7 mouse cellular contexts compared by ENCODE assay signal in the genomic region with DNA sequence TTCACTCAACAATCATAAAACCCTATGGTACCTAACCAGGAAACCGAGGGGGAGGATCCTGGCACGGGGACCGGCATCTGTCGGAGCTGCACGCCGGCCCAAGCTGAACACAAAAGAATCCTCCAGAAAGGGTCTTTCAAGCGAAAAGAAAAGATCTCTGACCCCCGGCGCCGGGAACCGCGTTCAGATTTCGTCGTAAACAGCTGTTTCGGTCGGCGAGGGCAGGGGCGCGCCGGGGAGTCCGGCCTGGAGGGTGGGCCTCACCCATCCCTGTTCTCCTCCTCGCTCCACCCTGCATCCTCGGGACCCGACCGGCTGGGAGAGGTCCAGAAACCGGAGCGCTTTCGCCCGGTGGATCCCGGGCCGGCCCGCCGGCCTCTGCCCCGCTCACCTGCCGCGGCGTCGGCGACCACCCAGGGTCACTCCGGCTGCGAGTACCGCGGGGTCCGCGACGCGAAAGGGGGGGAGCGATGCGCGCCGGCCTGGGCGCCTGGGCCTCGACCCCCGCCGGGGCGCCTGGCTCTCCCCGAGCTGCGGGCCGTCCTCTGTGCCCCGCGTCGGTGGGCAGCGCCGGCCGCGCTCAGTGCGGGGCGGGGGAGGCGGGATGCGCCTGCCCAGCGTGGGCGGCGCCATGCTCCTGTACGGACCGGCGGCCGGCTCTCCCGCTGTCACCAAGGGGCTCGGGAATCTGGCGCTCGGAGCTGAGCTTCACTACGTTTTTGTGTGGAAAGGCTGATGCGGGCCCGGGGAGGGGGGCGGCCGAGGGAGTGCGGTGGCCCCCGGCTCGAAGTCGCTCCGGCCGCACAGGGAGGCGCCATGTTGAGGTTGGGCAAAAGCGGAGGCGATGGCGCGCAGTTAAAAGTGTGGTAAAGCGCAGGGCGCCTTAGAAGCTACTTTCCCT. TPM values are rescaled to one million over a fixed set of nuclear protein-coding genes. Genes with fewer than 3 reads are reported as not detected.
DNase-seq lines count a peak whose midpoint lies in the region; ATAC-seq and TF ChIP-seq lines count a peak whose summit lies in the region.

Tcp11l1 (minus strand) TSS at position 585 of the 901 bp plus-strand sequence.

- peak within 1 kb of the TSS; percentile 77 for H3K9ac ChIP-seq in limb, embryonic 11.5 days (ENCODE audit: low read length)
- peak within 1 kb of the TSS; percentile 92 for H3K9ac ChIP-seq in midbrain, embryonic 12.5 days (replicated peaks)

- H3K27me3 ChIP-seq in limb, embryonic 11.5 days (ENCODE audit: control insufficient read depth, insufficient read depth, low read length), result no peaks in the 10 kb centered on the region
- peaks cover 7% of the 10 kb centered on the region for H3K27me3 ChIP-seq in midbrain, embryonic 12.5 days
- H3K27me3 ChIP-seq in small intestine, adult 2 months (ENCODE audit: control insufficient read depth, insufficient read depth, low read length), result no peaks in the 10 kb centered on the region

- TF ChIP-seq POLR2A in small intestine, adult 2 months (IDR thresholded peaks at IDR 0.05; ENCODE audit: low read depth, low read length), result no peak

- peak within 1 kb of the TSS; percentile 57; the same call in 1 of the 2 replicates for H3K27ac ChIP-seq in limb, embryonic 11.5 days (replicated peaks; ENCODE audit: low read depth, low read length)
- H3K27ac ChIP-seq in midbrain, embryonic 12.5 days (replicated peaks), result peak within 1 kb of the TSS; percentile 94
- H3K27ac ChIP-seq in small intestine, adult 2 months (ENCODE audit: insufficient read depth, low read depth, low read length), result 0 out of 2 replicates have a peak within 1 kb of the TSS, but pooled peaks have one; percentile 19

- under 1% methylated on average over 90 of the region's 99 CpGs for WGBS in limb, embryonic 11.5 days
- under 1% methylated on average over 92 of the region's 99 CpGs for WGBS in midbrain, embryonic 12.5 days
- WGBS in small intestine, adult 2 months, result under 1% methylated on average over 92 of the region's 99 CpGs

- H3K4me2 ChIP-seq in limb, embryonic 11.5 days (ENCODE audit: low read depth, severe bottlenecking), result peak within 1 kb of the TSS; percentile 61
- H3K4me2 ChIP-seq in midbrain, embryonic 12.5 days (replicated peaks), result peak within 1 kb of the TSS; percentile 69

- H3K4me1 ChIP-seq in limb, embryonic 11.5 days (ENCODE audit: control insufficient read depth, insufficient read depth, low read length), result no peaks in the 10 kb centered on the region
- peaks cover 20% of the 10 kb centered on the region for H3K4me1 ChIP-seq in midbrain, embryonic 12.5 days
- peaks cover 4% of the 10 kb centered on the region for H3K4me1 ChIP-seq in small intestine, adult 2 months (ENCODE audit: control insufficient read depth, insufficient read depth, insufficient read length, low read length)

- TF ChIP-seq CTCF in small intestine, adult 2 months (IDR thresholded peaks at IDR 0.05; ENCODE audit: extremely low read depth, insufficient read length, insufficient replicate concordance, low read depth, low read length), result no peak

- no peaks in the 10 kb centered on the region for H3K36me3 ChIP-seq in limb, embryonic 11.5 days (ENCODE audit: control insufficient read depth, insufficient read depth, low read length)
- peaks cover 9% of the 10 kb centered on the region; the same call in 1 of the 2 replicates for H3K36me3 ChIP-seq in midbrain, embryonic 12.5 days
- no peaks in the 10 kb centered on the region for H3K36me3 ChIP-seq in small intestine, adult 2 months (ENCODE audit: control insufficient read depth, insufficient read depth, low read length)

- peak; percentile 80 for DNase-seq in adrenal gland, postnatal 14 days
- DNase-seq in embryo, embryonic 11.5 days (ENCODE audit: low read depth, low spot score), result peak; percentile 41
- peak; percentile 96 for DNase-seq in heart, adult 11 months
- DNase-seq in kidney, adult 11 months, result peak; percentile 59
- DNase-seq in limb, embryonic 11.5 days (ENCODE audit: low spot score), result peak; percentile 79

- peak within 1 kb of the TSS; percentile 60 for H3K4me3 ChIP-seq in limb, embryonic 11.5 days (ENCODE audit: low read depth, low read length)
- H3K4me3 ChIP-seq in midbrain, embryonic 12.5 days, result peak within 1 kb of the TSS; percentile 84
- peak within 1 kb of the TSS; percentile 96 for H3K4me3 ChIP-seq in small intestine, adult 2 months (ENCODE audit: low read depth, low read length)

- ATAC-seq in limb, embryonic 11.5 days (ENCODE audit: insufficient number of reproducible peaks, low FRiP score, low TSS enrichment, low read depth), result peak; percentile 90
- ATAC-seq in midbrain, embryonic 12.5 days (ENCODE audit: low FRiP score, low read depth), result peak; percentile 93

- H3K9me3 ChIP-seq in limb, embryonic 11.5 days (ENCODE audit: control insufficient read depth, low read length), result no peaks in the 10 kb centered on the region
- H3K9me3 ChIP-seq in midbrain, embryonic 12.5 days, result no peaks in the 10 kb centered on the region

RNA-seq across cellular contexts. Expression of gene Tcp11l1, which starts in this region (rescaled TPM):
- total RNA-seq in adrenal gland, postnatal 14 days (2021), result 9.0 and 10.6 TPM in 2 replicates
- 63.2 and 64.8 TPM in 2 replicates for polyA plus RNA-seq in limb, embryonic 11.5 days (2014; fragmentation: Nextera tagmentation; extraction: Ambion mirVana)
- 68.4 and 73.4 TPM in 2 replicates for polyA plus RNA-seq in midbrain, embryonic 12.5 days (2016; fragmentation: Nextera tagmentation; extraction: Ambion mirVana)
- polyA plus RNA-seq in small intestine, adult 2 months (2012; rRNA removed), result 1.9 and 2.4 TPM in 2 replicates

Comparison
In these comparisons a context has a peak if more than half of its experiments do, and no peak if none do; other contexts are left out.
1. Peak in every context shown above with its lines: DNase-seq, ATAC-seq, H3K4me3 ChIP-seq and H3K27ac ChIP-seq.
2. RNA of gene Tcp11l1 (polyA plus RNA-seq): 68.4 to 73.4 TPM in midbrain, embryonic 12.5 days and 63.2 to 64.8 TPM in limb, embryonic 11.5 days; 1.9 to 2.4 TPM in small intestine, adult 2 months; every median in the first group is over 10 times any median in the second.
3. DNase-seq: peak in every context shown above with its lines; median percentile 96 in heart, adult 11 months; 80 in adrenal gland, postnatal 14 days; 79 in limb, embryonic 11.5 days; 59 in kidney, adult 11 months; 41 in embryo, embryonic 11.5 days.
4. H3K27ac ChIP-seq: peak in every context shown above with its lines; median percentile 94 in midbrain, embryonic 12.5 days; 57 in limb, embryonic 11.5 days; 19 in small intestine, adult 2 months.